Mouse (Mus musculus): ENCODE data around the gene Rpl22.

Gene Rpl22

DNA sequence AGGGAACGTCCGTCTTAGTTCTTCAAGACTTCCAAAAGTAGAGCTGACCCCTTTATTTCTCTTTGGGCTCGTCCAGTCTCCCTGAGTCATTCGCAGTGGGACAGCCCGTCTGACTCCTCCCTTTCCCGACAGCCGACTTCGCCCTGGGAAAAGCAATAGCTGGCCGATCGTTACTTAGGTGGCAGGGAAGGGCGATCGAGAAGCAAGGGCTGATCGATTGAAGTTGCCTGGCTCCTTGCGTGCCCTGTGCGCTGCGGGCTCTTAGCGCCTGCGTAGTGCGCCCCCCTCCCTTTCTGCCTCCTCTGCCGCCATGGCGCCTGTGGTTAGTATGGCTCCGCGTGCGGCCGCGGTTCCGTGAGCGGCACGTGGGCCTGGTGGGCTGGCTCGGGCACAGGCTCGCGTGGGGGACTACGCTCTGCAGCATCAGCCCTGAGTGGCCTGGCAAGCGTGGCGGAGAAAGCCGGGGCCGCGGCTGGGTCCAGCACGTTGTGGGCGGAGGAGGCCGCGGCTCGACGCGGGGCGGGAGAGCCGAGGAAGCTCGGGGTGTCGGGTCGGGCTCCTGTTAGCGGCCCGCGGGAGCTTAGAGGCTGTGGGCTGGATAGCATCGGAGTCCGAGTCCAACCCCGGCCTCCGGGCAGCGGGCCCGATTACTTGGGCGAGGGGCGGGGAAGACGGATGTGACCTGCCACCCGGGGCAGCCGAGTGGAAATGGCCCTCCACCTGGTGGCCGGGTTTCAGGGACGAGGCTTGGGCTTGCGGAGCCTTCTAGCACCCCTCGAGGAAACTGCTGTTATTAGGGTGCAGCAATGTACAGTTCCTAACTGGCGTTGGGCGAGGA, at the start of gene Rpl22:
Gene Rpl22, plus strand, starts transcription at position 169 of the 838 bp plus-strand sequence.
- in situ Hi-C loops (cut with MboI, MseI) = no loop called here

DNA sequence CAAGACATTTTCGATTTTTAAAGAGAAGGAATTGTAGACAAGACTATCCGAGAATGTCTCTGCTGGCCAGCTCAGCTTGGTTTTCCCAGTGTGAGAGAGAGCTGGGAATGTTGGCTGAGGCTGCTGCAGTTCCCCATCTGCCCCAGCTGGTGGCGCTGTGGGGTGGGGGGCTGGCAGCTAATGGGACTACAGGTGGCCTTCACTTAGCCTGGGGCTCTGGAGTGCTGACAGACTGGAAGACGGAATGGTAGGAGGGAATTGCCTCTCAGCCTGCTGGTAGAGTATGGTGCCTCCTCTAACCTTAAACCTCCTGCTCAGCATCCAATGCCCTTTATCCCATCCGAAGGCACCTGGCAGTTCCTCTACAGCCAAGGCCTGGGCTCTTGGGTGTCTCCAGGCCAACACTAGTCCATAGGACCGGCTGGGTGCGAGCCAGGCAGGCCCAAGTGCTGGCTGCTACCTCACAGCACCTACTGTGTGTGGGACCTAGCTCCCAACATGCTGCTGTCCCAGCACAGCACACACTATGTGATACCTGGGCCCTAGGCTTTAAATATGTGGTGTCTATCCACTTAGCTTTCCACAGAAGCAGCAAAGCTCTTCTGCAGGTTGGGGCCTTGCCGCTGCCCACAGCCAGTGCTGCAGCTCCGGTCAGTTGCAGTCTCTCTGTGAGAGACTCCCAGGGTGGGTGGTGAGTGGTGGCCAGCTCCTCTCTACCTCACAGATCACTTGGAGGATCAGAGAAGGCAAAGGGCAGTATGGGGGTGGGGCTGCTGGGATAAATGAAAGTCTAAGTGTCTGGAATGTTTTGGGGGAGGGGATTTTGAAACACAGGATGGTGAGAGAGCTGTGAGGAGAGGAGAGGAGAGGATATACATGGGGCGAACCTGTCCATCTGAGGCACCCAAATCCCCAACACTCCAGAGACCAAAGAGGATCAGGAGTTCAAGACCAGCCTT, 48.9 kb upstream of the Rpl22 start:
- in situ Hi-C loops (cut with MboI, MseI) = no loop called here

DNA sequence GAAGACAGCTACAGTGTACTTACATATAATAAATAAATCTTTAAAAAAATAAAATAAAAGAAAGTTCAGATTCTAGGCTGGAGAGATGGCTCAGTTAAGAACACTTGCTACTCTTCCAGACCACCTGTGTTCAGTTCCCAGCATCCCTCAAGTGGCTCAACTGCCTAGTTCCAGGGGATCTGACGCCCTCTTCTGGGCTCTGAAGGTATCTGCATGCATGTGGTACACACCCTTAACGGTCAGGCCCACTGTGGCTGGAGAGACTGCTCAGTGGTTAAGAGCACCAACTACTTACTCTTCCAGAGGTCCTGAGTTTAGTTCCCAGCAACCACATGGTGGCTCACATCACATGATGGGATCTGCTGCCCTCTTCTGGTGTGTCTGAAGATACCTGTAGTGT, 47.6 kb upstream of the Rpl22 start:
- in situ Hi-C loops (cut with MboI, MseI) = no loop called here

DNA sequence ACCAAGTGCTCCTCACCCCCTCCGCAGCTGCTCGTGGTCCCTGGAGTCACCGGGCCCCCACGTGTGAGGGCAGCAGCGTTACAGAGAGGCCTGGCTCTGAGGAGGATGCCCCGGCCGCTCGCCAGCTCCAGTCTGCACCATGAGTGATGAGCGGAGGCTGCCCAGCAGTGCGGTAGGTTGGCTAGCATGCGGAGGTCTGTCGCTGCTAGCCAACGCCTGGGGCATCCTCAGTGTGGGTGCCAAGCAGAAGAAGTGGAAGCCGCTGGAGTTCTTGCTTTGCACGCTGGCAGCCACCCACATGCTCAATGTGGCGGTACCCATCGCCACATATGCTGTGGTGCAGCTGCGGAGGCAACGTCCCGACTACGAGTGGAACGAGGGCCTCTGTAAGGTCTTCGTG, 46.6 kb upstream of the Rpl22 start:
- in situ Hi-C loops (cut with MboI, MseI) = no loop called here

DNA sequence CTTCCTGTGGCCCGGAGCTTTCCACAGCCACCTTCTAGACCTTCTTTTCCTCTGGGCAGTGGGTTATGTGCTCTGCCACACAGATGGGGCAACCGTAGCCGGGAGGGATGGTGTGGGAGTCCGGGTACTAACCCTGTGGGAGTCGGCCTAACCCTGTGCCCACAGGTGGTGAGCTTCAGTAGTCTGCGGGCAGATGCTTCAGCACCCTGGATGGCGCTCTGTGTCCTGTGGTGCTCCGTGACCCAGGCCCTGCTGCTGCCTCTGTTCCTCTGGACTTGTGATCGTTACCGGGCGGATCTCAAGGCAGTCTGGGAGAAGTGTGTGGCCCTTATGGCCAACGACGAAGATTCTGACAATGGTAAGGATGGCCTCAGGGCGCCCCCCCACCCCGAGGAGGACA, 43.9 kb upstream of the Rpl22 start:
- in situ Hi-C loops (cut with MboI, MseI) = no loop called here

DNA sequence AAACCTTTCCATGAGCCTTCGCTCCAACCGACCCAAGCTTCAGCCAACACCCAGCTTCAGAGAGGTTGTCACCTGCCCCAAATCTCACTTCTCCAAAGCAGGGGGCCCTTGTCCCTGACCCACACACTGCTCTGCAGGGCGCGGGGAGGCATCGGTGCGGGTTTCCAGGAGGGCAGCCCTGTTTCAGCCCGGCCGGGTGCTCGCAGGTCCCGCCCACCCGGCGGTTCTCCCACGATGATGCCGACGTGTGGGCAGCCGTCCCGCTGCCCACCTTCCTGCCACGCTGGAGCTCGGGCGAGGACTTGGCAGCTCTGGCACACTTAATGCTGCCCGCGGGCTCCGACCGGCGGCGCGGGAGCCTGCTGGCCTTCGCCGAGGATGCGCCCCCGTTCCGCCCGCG, 42.8 kb upstream of the Rpl22 start:
- in situ Hi-C loops (cut with MboI, MseI) = no loop called here

DNA sequence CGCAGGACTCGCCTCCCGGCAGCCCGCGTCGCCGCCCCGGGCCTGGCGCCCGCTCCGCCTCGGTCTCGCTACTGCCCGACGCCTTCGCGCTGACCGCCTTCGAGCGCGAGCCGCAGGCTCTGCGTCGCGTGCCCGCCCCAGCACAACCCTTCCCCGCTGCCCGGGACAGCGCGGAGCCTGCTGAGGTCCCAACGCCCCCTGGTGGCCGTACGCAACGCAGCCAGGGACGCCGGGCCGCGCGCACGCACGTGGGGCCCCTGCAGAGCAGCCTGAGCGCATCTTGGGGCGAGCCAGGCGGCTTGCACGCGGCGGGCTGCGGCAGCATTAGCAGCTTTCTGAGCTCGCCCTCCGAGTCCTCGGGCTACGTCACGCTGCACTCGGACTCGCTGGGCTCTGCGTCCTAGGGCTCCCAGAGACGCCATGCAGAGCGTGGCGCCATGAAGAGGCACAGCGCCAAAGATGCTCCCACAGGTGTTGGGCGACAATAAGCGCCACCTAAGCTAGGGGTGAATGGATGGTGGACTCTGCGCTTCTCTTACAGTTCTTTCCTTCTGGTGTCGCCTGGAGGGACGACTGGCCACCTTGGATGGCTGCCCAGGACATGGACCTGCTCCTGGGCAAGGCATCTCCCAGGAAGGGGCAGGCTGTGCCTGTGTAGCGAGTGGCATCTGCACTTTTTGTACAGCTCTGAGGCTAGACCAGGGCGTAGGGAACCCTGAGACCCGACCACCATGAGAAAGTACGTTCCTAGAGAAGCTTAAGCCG, 42.2 kb upstream of the Rpl22 start:
- in situ Hi-C loops (cut with MboI, MseI) = no loop called here

DNA sequence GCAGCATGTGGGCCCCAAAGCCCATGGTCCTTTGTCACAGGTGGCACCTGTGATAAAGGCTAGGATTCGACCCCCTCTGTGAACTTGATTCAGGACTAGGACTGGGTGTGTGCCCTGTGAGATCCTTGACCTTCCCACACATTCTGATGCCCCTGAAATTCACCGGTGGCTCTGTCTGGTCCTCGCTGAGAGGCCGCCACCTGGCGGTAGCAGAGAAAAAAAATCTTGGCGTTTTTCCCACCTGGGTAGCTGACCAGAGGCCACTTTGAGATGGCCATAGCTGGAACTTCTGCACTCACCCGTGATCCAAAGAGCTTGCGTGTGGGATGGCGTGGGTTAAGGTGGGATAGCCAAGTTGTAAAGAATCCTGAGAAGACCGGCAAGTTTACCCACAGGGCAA, 40.0 kb upstream of the Rpl22 start:
- in situ Hi-C loops (cut with MboI, MseI) = loop anchor here (5.0 kb wide), 1 partner anchor 73 kb away; no protein-coding TSS in a partner anchor

DNA sequence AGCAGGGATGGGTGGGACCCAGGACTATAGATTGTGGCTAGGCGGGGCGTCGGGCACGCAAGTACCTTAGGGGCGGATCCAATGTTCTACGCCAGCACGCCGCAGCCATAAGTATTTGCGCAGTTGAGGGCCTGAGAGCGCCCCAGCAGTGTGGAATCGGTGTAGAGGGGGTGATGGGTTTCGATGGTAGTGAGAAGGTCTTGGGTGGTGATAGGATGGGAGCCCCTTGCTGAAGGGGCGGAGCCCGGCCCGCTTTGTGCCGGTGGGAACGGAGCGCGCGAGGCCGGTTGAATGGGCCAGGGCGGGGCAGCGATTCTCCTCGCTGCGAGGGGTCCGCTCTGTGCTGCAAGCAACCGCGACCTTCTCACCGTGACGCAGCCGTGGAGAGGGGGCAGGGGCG, 39.4 kb upstream of the Rpl22 start:
- in situ Hi-C loops (cut with MboI, MseI) = loop anchor here (5.0 kb wide), 1 partner anchor 74 kb away; no protein-coding TSS in a partner anchor

DNA sequence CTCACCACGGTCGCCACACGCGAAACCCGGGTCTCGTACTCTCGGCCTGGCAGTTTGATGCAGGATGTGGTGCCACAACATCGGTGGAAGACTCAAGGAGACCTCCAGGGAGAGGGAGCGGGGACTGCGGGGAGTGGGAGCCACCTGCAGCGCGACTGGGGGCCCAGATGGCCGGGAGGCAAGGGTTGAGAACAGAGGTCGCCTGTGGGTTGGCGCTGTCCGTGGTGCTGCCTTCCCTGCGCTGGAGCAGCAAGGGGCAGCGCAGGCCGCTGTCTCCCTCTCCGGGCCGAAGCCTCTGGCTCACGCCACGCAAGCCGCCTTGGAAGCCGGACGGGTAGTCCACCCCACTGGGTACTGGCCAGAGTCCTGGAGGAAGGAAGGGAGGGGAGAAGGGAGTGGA, 38.7 kb upstream of the Rpl22 start:
- in situ Hi-C loops (cut with MboI, MseI) = loop anchor here (5.0 kb wide), 1 partner anchor 75 kb away; no protein-coding TSS in a partner anchor

DNA sequence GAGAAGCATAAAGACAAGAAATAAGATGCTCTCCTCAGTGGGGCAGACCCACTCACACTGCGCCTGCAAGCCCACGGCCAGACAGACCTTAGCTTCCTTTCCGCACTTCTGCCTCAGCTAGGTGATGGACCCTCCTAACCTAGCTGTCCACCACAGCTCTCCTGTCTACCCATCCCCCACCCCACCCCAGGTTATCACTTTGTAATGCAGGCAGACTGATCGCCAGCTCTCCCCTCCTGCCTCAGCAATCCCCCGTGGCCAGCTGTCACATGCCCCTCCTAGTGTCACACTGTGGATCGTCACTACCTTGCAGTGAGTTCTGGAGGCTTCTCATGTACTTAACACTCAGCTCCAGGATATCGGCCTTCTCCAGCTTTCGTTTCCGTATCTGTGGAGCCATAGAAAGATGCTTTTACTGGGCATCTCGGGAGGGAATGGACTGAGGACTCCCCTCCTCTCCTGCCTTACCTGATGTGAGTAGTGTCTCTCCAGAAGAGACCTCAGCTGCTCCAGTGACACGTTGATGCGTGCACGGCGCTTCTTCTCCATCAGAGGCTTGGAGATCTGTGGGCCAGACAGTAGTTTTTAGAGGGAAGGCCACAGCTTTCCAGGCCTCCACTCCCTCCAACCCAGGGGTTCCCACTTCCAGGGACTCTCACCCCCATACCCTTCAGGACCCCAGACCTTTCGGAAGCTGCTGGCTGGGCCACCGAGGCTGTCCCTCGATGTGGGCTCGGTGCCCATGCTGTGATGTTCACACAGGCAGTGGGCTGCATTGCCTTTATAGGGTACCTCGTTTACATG, 38.0 kb upstream of the Rpl22 start:
- in situ Hi-C loops (cut with MboI, MseI) = loop anchor here (5.0 kb wide), 1 partner anchor 75 kb away; no protein-coding TSS in a partner anchor

DNA sequence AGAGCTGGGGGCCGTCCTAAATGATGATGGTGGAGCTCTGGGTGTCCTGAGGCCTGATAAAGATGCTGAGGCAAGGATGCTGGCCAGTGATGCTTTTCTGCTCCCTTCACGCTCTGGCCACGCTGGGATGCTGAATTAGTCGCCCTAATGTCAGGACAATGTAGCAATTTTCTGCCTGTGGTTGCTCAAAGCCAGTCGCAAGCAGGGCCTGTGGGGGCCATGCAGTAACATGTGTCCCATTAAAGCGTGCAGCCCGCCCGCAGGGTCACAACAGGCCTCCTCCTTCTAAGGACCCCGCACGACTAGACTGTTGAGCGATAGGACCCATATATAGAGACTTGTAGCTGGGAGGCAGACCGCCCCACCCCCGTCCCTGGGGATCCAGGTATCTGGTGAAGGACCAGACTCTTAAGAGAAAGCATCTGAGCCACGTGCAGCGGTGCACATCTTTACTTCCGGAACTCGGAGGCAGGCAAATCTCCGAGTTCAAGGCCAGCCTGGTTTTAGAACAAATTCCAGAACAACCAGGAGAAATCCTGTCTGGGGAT, 37.1 kb upstream of the Rpl22 start:
- in situ Hi-C loops (cut with MboI, MseI) = loop anchor here (5.0 kb wide), 1 partner anchor 76 kb away; no protein-coding TSS in a partner anchor

DNA sequence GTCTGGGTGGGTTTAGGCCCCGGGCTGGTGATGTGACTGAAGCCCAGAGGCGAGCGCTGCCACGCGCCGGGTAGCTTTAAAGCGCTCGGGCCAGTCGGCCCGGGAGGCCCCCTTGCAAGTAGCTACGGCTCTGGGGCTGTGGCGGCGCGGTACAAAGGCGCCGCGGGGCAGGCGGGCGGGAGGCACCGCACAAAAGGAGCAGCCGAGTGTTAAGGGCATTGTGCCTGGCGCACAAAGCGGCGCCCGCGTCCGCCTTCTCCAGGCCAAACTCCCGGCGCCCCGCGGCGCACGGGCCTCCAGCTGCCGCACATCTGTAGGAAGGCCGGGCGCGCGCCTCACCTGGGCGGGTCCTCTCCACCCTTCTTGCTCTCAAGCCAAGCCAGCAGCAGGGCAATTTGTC, 35.2 kb upstream of the Rpl22 start:
- in situ Hi-C loops (cut with MboI, MseI) = loop anchor here (5.0 kb wide), 1 partner anchor 118 kb away; no protein-coding TSS in a partner anchor

DNA sequence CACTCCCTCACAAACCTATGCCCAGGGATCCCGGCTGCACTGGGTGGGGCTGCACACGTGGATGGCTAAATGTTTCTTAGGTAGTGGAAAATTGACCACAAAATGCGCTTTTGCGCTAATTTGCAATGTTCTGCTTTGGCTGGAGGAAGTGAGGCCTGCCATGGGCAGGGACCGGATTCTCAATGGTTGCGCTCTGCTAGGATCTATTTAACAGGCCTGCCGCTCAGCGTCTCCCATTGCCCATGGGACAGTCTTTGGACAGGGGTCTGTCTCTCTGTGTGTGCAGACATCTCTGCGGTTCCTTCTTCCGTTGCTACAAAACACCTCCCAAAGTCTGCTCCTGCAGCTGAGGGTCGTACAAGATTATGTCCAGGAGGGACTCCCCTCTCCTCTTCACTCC, 34.6 kb upstream of the Rpl22 start:
- in situ Hi-C loops (cut with MboI, MseI) = loop anchor here (5.0 kb wide), 1 partner anchor 119 kb away; no protein-coding TSS in a partner anchor

DNA sequence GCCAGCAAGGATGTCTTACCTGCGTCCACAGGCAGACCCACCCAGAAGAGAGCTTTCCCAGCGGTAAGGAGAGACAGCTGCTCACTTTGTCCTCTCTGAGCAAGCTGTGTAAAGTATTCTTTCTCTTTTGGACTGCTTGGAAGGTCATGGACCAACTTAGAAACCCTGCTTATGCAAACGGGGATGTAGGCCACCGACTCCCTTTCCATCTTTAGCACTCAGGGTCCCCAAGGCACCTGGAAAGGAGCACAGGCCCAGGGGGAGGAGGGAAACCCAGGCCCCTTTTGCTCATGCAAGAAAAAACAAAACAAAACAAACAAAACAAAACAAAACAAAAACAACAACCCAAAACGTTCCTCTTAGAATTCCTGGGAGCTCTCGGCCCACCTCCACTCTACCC, 34.0 kb upstream of the Rpl22 start, which contains the start of gene Hes3:
Gene Hes3, minus strand, starts transcription at position 101 of the 400 bp plus-strand sequence.
- in situ Hi-C loops (cut with MboI, MseI) = loop anchor here (5.0 kb wide), 1 partner anchor 119 kb away; no protein-coding TSS in a partner anchor

DNA sequence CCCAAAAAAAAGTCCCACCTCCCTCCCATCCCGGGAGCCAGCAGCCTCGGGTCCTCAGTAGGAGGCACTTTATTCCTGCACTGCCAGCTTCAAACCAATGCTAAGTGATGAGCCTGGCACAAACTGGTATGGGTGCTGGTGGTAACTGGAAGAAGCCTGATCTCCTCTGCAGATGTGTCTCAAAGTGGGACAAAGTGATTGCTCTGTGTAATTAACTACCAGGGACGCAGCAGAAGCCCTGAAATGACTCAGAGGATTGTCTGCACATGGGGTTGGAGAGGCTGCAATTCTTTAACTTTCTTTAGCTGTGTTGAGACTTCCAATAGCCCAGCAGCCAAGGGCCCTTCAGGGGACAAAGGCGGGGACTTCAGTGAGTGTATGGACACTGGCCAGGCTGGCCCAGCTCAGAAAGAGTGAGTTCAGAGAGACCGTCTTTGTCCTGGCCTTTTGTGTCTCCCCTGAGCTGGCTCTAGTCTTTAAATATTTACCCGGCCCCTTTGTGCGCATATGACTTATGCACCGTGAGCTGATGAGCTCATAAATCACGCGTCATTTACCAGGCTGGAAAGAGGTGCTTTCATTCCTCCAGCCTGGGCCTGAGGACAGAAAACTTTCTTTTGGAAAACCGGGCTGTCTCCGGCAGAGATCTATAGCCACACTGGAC, 33.3 kb upstream of the Rpl22 start:
- in situ Hi-C loops (cut with MboI, MseI) = loop anchor here (5.0 kb wide), 1 partner anchor 120 kb away; no protein-coding TSS in a partner anchor

DNA sequence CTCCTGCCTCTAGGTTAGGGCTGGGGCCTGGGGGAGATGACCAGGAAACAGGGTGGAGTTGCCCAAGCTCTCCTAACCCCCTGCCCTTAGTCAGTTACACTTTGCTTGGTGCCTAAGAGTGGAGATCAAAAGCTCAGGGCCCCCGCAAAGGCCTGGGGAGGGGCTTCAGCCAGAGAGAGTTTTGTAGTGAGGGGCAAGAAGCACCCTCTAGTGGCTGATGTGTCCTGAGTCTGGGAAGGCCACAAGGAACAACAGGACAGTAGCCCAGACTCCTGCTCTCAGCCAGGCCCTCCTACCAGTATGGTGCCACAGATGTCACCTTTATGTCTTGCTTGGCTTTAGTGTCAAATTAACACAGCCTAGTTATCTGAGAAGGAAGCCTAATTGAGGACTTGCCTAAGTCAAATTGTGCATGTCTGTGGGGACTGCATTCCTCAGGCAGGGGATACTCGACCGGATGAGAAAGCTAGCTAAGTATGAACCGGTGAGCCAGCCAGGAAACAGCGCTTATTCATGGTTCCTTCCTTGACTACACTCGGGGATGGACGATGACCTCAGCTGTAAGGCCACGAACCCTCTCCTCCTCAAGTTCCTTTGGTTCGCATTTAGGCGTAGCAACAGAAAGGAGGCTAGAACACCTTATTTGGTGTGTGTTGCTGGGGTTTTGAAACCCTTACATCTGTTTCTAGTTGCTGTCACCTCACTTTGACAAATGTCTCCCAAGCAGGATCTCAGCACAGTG, 31.2 kb upstream of the Rpl22 start:
- in situ Hi-C loops (cut with MboI, MseI) = loop anchor here (5.0 kb wide), 1 partner anchor 122 kb away; no protein-coding TSS in a partner anchor

DNA sequence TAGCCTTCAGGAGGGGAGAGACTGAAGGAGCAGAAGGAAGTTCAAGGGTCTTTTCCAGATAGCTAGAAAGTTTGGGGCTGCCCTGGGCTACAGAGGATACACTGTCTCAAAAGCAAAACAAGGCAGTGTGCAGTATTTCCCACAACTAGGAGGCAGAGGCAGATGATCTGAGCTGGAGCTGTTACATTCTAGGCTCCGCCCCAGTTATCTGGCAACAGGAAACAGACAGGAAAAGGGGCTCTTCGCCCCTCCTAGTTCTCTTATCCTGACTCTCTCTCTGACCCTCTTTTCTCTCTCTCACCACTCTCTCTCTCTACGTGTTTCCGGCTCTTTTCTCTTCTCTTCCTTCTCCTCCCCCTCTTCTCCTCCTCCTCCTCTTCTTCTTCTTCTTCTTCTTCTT, 29.6 kb upstream of the Rpl22 start:
- in situ Hi-C loops (cut with MboI, MseI) = no loop called here

DNA sequence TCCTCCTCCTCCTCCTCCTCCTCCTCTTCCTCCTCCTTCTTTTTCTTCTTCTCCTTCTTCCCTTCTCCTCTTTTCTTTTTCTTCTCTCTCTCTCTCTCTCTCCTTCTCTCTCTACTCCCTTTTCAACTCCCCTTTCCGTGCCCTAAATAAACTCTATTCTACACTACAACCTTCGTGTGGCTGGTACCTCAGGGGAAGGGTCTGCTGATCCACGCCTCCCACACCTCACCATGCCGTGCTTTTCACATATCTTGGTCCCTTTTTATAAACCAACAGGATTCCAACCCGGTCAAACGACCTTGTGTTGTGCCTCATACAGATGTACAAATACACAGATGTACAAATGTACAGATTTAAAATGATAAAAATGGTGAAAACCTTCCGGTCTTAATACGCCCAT, 29.2 kb upstream of the Rpl22 start:
- in situ Hi-C loops (cut with MboI, MseI) = no loop called here
